8 mouse cellular contexts compared by ENCODE assay signal in the genomic region with DNA sequence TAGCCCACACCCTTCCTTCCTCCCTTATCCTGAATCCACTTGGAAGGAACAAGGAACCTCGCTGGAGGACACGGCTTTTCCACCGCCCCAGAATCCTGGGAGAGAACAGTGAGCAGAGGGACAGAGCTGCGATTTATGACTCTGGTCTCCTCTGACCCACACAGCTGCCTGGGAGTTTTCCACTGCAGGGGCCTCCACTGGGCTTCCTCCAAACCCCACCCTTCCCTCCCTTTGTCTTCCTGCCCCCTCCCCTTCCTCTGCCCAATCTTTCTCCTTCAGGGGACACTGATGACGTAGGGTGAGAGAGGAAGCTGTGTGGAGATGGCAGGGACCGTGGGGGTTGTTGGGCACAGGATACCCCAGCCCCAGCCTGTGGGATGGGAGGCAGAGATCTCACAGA. TPM values are rescaled to one million over a fixed set of nuclear protein-coding genes. Genes with fewer than 3 reads are reported as not detected.
DNase-seq lines count a peak whose midpoint lies in the region; ATAC-seq and TF ChIP-seq lines count a peak whose summit lies in the region.

Cldn15 (plus strand) TSS at position 286 of the 400 bp plus-strand sequence.

- no peak within 1 kb of the TSS for H3K9ac ChIP-seq in embryonic facial prominence, embryonic 13.5 days
- no peak within 1 kb of the TSS; the same call in 1 of the 2 replicates for H3K9ac ChIP-seq in lung, embryonic 14.5 days

- TF ChIP-seq CTCF in lung, embryonic 14.5 days (IDR thresholded peaks at IDR 0.05; ENCODE audit: low read depth) = no peak

- no peaks in the 10 kb centered on the region for H3K27me3 ChIP-seq in embryonic facial prominence, embryonic 13.5 days
- no peaks in the 10 kb centered on the region for H3K27me3 ChIP-seq in lung, embryonic 14.5 days (ENCODE audit: insufficient read depth, low read length)

- ATAC-seq in embryonic facial prominence, embryonic 13.5 days (ENCODE audit: insufficient number of reproducible peaks, insufficient read depth, low FRiP score, low TSS enrichment, low read depth) = no peak
- ATAC-seq in lung, embryonic 14.5 days (ENCODE audit: insufficient read depth) = no peak

- H3K27ac ChIP-seq in embryonic facial prominence, embryonic 13.5 days = 0 out of 2 replicates have a peak within 1 kb of the TSS, but pooled peaks have one; percentile 2
- peak within 1 kb of the TSS; percentile 82 for H3K27ac ChIP-seq in lung, embryonic 14.5 days (ENCODE audit: low read depth)

- H3K36me3 ChIP-seq in embryonic facial prominence, embryonic 13.5 days = peaks cover 52% of the 10 kb centered on the region
- H3K36me3 ChIP-seq in lung, embryonic 14.5 days (ENCODE audit: insufficient read depth) = peaks cover 40% of the 10 kb centered on the region

- H3K4me1 ChIP-seq in embryonic facial prominence, embryonic 13.5 days = peaks cover 21% of the 10 kb centered on the region
- H3K4me1 ChIP-seq in lung, embryonic 14.5 days (ENCODE audit: insufficient read depth) = peaks cover 15% of the 10 kb centered on the region; the same call in 1 of the 2 replicates

- no peak within 1 kb of the TSS for H3K4me2 ChIP-seq in embryonic facial prominence, embryonic 13.5 days
- H3K4me2 ChIP-seq in lung, embryonic 14.5 days = peak within 1 kb of the TSS; percentile 29

- WGBS in embryonic facial prominence, embryonic 13.5 days = 79% methylated on average over 5 of the region's 6 CpGs
- WGBS in lung, embryonic 14.5 days = 26% methylated on average over 6 of the region's 6 CpGs

- peak; percentile 23 for DNase-seq in embryo, embryonic 10.5 days (ENCODE audit: low spot score)
- DNase-seq in embryo, embryonic 9.5 days (ENCODE audit: extremely low spot score) = no peak
- DNase-seq in kidney, adult 8-10 months = peak; percentile 64 to 79
- peak; percentile 55 for DNase-seq in lung, embryonic 14.5 days
- DNase-seq in thymus, postnatal 25 days = no peak
- no peak for DNase-seq in layer of hippocampus, adult 18-20 months (ENCODE audit: low spot score in 2 of 2)
- DNase-seq in cerebellum, postnatal 25 days = no peak

- H3K4me3 ChIP-seq in embryonic facial prominence, embryonic 13.5 days = no peak within 1 kb of the TSS
- no peak within 1 kb of the TSS for H3K4me3 ChIP-seq in lung, embryonic 14.5 days (ENCODE audit: low read depth, low read length)

- no peaks in the 10 kb centered on the region for H3K9me3 ChIP-seq in embryonic facial prominence, embryonic 13.5 days
- H3K9me3 ChIP-seq in lung, embryonic 14.5 days (ENCODE audit: low read depth, low read length) = no peaks in the 10 kb centered on the region

RNA-seq across cellular contexts. Expression of gene Cldn15, which starts in this region (rescaled TPM):
- polyA plus RNA-seq in embryonic facial prominence, embryonic 13.5 days (2015; fragmentation: Nextera tagmentation; extraction: Ambion mirVana) = 0.44 and 0.61 TPM in 2 replicates
- polyA plus RNA-seq in lung, embryonic 14.5 days (2014; fragmentation: Nextera tagmentation; extraction: Ambion mirVana) = 5.3 and 5.7 TPM in 2 replicates
- under 1 TPM in 1 of 2 experiments, not detected in 1; 0.61 TPM for total RNA-seq in layer of hippocampus, adult 18-20 months (2021)

Comparison
In these comparisons a context has a peak if more than half of its experiments do, and no peak if none do; other contexts are left out.
1. DNase-seq: peak in embryo, embryonic 10.5 days (single experiment), kidney, adult 8-10 months (2 of 2) and lung, embryonic 14.5 days (single experiment); none in embryo, embryonic 9.5 days (single experiment), thymus, postnatal 25 days (single experiment), layer of hippocampus, adult 18-20 months (0 of 2) and cerebellum, postnatal 25 days (0 of 2).